Mouse (Mus musculus) MEL (cell line): ENCODE results near the gene Myl6b. TPM values are rescaled to one million over a fixed set of nuclear protein-coding genes. Genes with fewer than 3 reads are reported as not detected.

Experiments used
- DNase-seq: peaks from one replicate; pipeline ENCODE4 v3.0.0; 2011; ENCODE audit warnings: low read depth, low spot score
- H3K27ac ChIP-seq: 2 replicates; pipeline ENCODE4 v1.5.1; 2012; ENCODE audit warnings: low read depth, mild to moderate bottlenecking, control low read depth, low read length, moderate library complexity; ENCODE audit not compliant: control insufficient read depth
- H3K27me3 ChIP-seq, 2 experiments: fragments of 150-350 bp in 1 of 2; sonication (generic) in 1 of 2; 2 replicates each; pipeline ENCODE4 v1.6.1; 2012; ENCODE audit warnings: low read length in 2 of 2, mild to moderate bottlenecking in 2 of 2, improper control_type of control experiment in 1 of 2, moderate library complexity in 1 of 2; ENCODE audit not compliant: insufficient read depth in 2 of 2, control insufficient read depth in 1 of 2
- H3K36me3 ChIP-seq, 2 experiments: 2 replicates each; pipeline ENCODE4 v1.6.1; 2012 to 2014; ENCODE audit warnings: low read length in 2 of 2, improper control_type of control experiment in 1 of 2, inconsistent platforms in 1 of 2, mild to moderate bottlenecking in 1 of 2; ENCODE audit not compliant: insufficient read depth in 2 of 2, control insufficient read depth in 1 of 2
- H3K4me1 ChIP-seq, 2 experiments: fragments of 150-350 bp in 1 of 2; sonication (generic) in 1 of 2; 2 replicates each; pipeline ENCODE4 v1.6.1; 2012; ENCODE audit warnings: low read length in 2 of 2, improper control_type of control experiment in 1 of 2, mild to moderate bottlenecking in 1 of 2; ENCODE audit not compliant: insufficient read depth in 2 of 2, control insufficient read depth in 1 of 2
- H3K4me3 ChIP-seq, 2 experiments: fragments of 150-350 bp in 1 of 2; sonication (generic) in 1 of 2; 2 replicates each; pipeline ENCODE4 v1.5.1; 2012; ENCODE audit warnings: low read depth in 2 of 2, low read length in 2 of 2, mild to moderate bottlenecking in 2 of 2, moderate library complexity in 2 of 2, control low read depth in 1 of 2, improper control_type of control experiment in 1 of 2; ENCODE audit not compliant: control insufficient read depth in 1 of 2, insufficient read depth in 1 of 2
- H3K79me2 ChIP-seq: 2 replicates; pipeline ENCODE4 v1.6.1; 2012; ENCODE audit warnings: mild to moderate bottlenecking, low read length, moderate library complexity; ENCODE audit not compliant: control insufficient read depth, poor library complexity, insufficient read depth
- H3K9ac ChIP-seq: 2 replicates; pipeline ENCODE4 v1.6.1; 2012; ENCODE audit warnings: low read depth, mild to moderate bottlenecking, control low read depth, low read length, moderate library complexity; ENCODE audit not compliant: control insufficient read depth, poor library complexity, severe bottlenecking
- H3K9me3 ChIP-seq: fragments of 150-350 bp; sonication (generic); replicated peaks from 2 replicates; pipeline ENCODE4 v1.6.1; 2012; ENCODE audit warnings: mild to moderate bottlenecking, low read length, improper control_type of control experiment, moderate library complexity; ENCODE audit not compliant: insufficient read depth
- CTCF ChIP-seq, 3 experiments: IDR thresholded peaks in 2 of 3; conservative IDR thresholded peaks in 1 of 3; 2 replicates each; pipeline ENCODE4 v1.5.1; 2011 to 2012; ENCODE audit warnings: low read length in 3 of 3, low read depth in 2 of 3, mild to moderate bottlenecking in 2 of 3, improper control_type of control experiment in 1 of 3, inconsistent platforms in 1 of 3, mixed read lengths in 1 of 3, moderate library complexity in 1 of 3; ENCODE audit not compliant: control insufficient read depth in 1 of 3, insufficient read depth in 1 of 3, poor library complexity in 1 of 3, severe bottlenecking in 1 of 3
- EP300 ChIP-seq, 2 experiments: IDR thresholded peaks; 2 replicates each; pipeline ENCODE4 v1.6.1; 2011; ENCODE audit warnings: improper control_type of control experiment in 2 of 2, low read length in 2 of 2, low read depth in 1 of 2, mild to moderate bottlenecking in 1 of 2
- ETS1 ChIP-seq: IDR thresholded peaks from 2 replicates; pipeline ENCODE4 v1.6.1; 2012; ENCODE audit warnings: low read depth, mild to moderate bottlenecking, inconsistent platforms, low read length, improper control_type of control experiment, moderate library complexity
- GABPA ChIP-seq: IDR thresholded peaks from 2 replicates; pipeline ENCODE4 v1.6.1; 2012; ENCODE audit warnings: low read depth, mild to moderate bottlenecking, inconsistent platforms, low read length, improper control_type of control experiment, moderate library complexity
- GATA1 ChIP-seq: IDR thresholded peaks from 2 replicates; pipeline ENCODE4 v1.6.1; 2011; ENCODE audit warnings: low read depth, low read length, improper control_type of control experiment
- MEF2A ChIP-seq: IDR thresholded peaks from 2 replicates; pipeline ENCODE4 v1.6.1; 2014; ENCODE audit warnings: low read depth, mild to moderate bottlenecking, inconsistent platforms, low read length, improper control_type of control experiment; ENCODE audit not compliant: poor library complexity, insufficient replicate concordance, severe bottlenecking; ENCODE audit errors: extremely low read depth
- MYC ChIP-seq: IDR thresholded peaks from 2 replicates; pipeline ENCODE4 v1.6.1; 2011; ENCODE audit warnings: low read depth, mild to moderate bottlenecking, low read length, improper control_type of control experiment, moderate library complexity
- POLR2AphosphoS5 ChIP-seq: IDR thresholded peaks from 2 replicates; pipeline ENCODE4 v1.6.1; 2012; ENCODE audit warnings: low read depth, borderline replicate concordance, mild to moderate bottlenecking, inconsistent platforms, low read length, moderate library complexity, mixed read lengths
- RCOR1 ChIP-seq: IDR thresholded peaks from 2 replicates; pipeline ENCODE4 v1.6.1; 2012; ENCODE audit warnings: low read depth, mild to moderate bottlenecking, inconsistent platforms, low read length, improper control_type of control experiment
- SMC3 ChIP-seq: IDR thresholded peaks from 2 replicates; pipeline ENCODE4 v1.6.1; 2011; ENCODE audit warnings: low read depth, low read length, improper control_type of control experiment
- TAL1 ChIP-seq: IDR thresholded peaks from 2 replicates; pipeline ENCODE4 v1.6.1; 2012; ENCODE audit warnings: mild to moderate bottlenecking, inconsistent platforms, low read length, moderate library complexity, mixed read lengths
- TBP ChIP-seq: IDR thresholded peaks from 2 replicates; pipeline ENCODE4 v1.8.0; 2011; ENCODE audit warnings: low read depth, low read length, improper control_type of control experiment
- ZNF384 ChIP-seq: IDR thresholded peaks from 2 replicates; pipeline ENCODE4 v1.6.1; 2012; ENCODE audit warnings: low read depth, mild to moderate bottlenecking, inconsistent platforms, low read length, improper control_type of control experiment
- polyA plus RNA-seq, 2 experiments: library from polyadenylated mRNA; stranded (reverse) in 1 of 2; unstranded in 1 of 2; fragments of >175 nt in 1 of 2; fragments of >200 nt in 1 of 2; gene quantifications; 2 replicates each; pipeline versions ENCODE4 v1.2.1 to v1.2.4; 2012; ENCODE audit warnings: low replicate concordance in 2 of 2, low read depth in 1 of 2; ENCODE audit not compliant: insufficient read length in 2 of 2, insufficient read depth in 1 of 2, missing spikeins in 1 of 2
- total RNA-seq: library from RNA; depleted of rRNA; stranded (reverse); fragments of 300-350 nt; gene quantifications from 2 replicates; pipeline ENCODE4 v1.2.3, GENCODE M21; 2012

The Myl6b gene
- total and polyA plus RNA-seq, 3 experiments = 1.8 to 18.8 TPM; not detected in 1

DNA sequence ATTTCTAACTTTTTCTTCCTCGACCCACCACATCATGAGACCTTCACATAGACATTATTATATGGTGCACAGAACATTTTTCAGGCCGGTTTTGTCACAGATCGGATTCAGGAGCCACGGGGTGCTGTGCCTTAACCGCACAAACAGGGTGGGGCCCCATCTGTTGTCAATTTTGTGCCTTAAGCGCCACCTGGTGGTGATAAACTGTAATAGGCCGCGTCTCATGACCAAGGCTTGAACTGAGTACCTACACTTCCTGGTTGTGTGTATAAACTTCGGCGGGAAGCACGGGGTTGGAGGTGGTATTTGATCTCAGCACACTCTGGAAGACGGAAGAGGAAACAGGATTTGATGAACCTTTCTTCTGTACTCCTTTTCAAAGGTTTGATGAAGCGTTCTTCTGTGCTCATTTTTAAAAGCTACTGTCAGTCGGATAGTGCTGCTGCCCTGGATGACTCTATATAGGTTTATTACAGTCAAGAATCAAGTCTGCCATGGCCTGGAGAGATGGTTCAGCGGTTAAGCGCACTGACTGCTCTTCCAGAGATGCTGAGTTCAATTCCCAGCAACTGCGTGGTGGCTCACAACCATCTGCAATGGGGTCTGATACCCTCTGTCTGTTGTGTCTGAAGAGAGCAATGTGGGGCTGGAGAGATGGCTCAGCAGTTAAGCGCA lies 37.9 kb upstream of the Myl6b start (continued):
- no peak for TF ChIP-seq MEF2A
- peak; percentile 65 for TF ChIP-seq ZNF384
- no peak for TF ChIP-seq POLR2AphosphoS5

DNA sequence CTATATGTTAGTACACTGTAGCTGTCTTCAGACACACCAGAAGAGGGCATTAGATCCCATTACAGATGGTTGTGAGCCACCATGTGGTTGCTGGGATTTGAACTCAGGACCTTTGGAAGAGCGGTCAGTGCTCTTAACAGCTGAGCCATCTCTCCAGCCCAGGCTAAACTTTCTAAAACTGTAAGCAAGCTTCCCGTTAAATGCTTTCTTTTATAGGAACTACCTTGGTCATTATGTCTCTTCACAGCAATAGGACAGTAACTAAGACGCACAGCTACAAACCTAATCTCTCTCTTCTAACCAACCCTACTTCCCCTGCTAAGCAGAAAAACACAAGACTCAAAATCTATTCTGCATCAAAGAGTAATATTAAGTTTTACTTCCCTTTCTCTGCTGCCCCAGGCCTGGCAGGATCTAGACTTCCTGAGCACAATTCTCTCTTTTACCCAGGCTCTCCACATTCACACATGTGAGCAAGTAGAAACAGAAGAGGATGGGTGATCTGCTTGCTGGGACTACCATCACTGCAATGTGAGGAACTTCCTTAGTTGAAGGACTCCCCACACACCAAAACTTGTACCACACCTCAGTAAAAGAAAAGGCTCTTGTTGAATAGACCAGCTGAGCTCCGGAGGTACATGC lies 37.3 kb upstream of the Myl6b start:
- peak overlapping the region; percentile 80 for H3K27ac ChIP-seq
- H3K4me1 ChIP-seq = peaks cover 0 to 11% of the 10 kb centered on the region in 2 experiments; a peak in 2 of 4 replicates
- no peaks in the 10 kb centered on the region for H3K9me3 ChIP-seq
- H3K79me2 ChIP-seq = no peaks in the 10 kb centered on the region
- TF ChIP-seq GABPA (no peak), EP300 (IDR thresholded peaks at IDR 0.05; ENCODE audit: low read depth in 1 of 2, low read length in 2 of 2) (peak in 1 of 2 experiments; percentile 19; a peak in 1 of 4 replicates), CTCF (IDR thresholded peaks at IDR 0.05 in 2 of 3, conservative IDR thresholded peaks at IDR 0.05 in 1 of 3; ENCODE audit: control insufficient read depth in 1 of 3, insufficient read depth in 1 of 3, low read depth in 2 of 3, low read length in 3 of 3, poor library complexity in 1 of 3, severe bottlenecking in 1 of 3) (no peak), TBP (peak; percentile 74), GATA1 (0 out of 2 replicates have a peak, but pooled peaks have one; percentile 3)
- H3K27me3 ChIP-seq = no peaks in the 10 kb centered on the region
- DNase-seq = peak; percentile 83
- peak overlapping the region; percentile 40 to 54 for H3K4me3 ChIP-seq
- peak overlapping the region; percentile 64 for H3K9ac ChIP-seq
- H3K36me3 ChIP-seq = peaks cover 0 to 7% of the 10 kb centered on the region in 2 experiments; a peak in 2 of 4 replicates

DNA sequence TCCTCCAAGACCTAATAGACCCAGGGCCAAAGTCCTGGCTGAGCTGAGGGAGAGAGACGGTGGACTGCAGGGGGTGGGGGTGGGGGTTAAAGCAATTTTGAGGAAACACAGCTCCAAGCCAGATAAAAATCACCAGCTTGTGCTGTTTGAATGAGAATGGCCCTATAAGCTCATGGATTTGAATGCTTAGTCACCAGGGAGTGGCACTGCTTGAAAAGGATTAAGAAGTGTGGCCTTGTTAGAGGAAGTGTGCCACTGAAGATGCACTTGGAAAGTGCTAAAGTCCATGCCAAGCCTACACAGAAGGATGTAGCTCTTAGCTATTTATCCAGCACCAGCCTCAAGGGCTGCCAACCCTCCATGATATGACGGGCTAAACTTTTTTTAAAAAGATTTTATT lies 36.7 kb upstream of the Myl6b start:
- peaks cover 0 to 7% of the 10 kb centered on the region in 2 experiments; a peak in 2 of 4 replicates for H3K36me3 ChIP-seq
- H3K27ac ChIP-seq = peak overlapping the region; percentile 80
- no peaks in the 10 kb centered on the region for H3K79me2 ChIP-seq
- peak; percentile 79 for DNase-seq
- no peaks in the 10 kb centered on the region for H3K9me3 ChIP-seq
- H3K9ac ChIP-seq = no peak overlapping the region
- peaks cover 0 to 11% of the 10 kb centered on the region in 2 experiments; a peak in 2 of 4 replicates for H3K4me1 ChIP-seq
- no peak overlapping the region for H3K4me3 ChIP-seq
- no peaks in the 10 kb centered on the region for H3K27me3 ChIP-seq
- TF ChIP-seq RCOR1 = 0 out of 2 replicates have a peak, but pooled peaks have one; percentile 20
- TF ChIP-seq ETS1 = peak; percentile 35; the same call in 1 of the 2 replicates
- no peak for TF ChIP-seq SMC3
- 0 out of 2 replicates have a peak, but pooled peaks have one; percentile 26 for TF ChIP-seq TAL1
- TF ChIP-seq MEF2A = no peak
- TF ChIP-seq MYC = peak; percentile 21; the same call in 1 of the 2 replicates
- TF ChIP-seq GATA1 = peak; percentile 48; the same call in 1 of the 2 replicates
- TF ChIP-seq EP300 (IDR thresholded peaks at IDR 0.05; ENCODE audit: low read depth in 1 of 2, low read length in 2 of 2) = peak; percentile 45 to 56; a peak in 3 of 4 replicates
